Mouse (Mus musculus): ENCODE measurements at regions not wholly inside any gene's neighbourhood (a gene's known extent, or its start where the extent isn't known, plus 50 kb on each side); places are given as distances from the start of the nearest gene placed in this dataset.

DNA sequence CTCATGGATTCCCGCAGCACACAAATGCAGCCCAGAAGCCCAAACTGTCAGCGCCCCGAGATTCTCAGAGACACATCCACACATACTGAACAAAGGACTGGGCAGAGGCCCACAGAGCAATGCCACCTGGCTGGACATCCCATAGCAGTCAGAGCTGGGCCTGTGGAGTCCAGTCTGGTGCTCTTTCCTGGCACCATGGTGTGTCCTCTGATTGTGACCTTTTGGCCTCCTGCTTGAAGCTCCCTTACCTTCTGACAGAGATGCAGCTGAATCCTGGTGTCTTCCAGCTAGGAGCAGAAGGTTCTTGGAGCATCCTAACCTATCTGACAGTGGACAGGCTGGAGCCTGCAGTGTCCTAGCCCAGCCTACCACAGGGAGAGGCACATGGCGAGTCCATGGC, 87.5 kb upstream of the Wnt4 start:
- no peak overlapping the region for H3K9ac ChIP-seq (ENCODE audit: insufficient read depth, low read depth)
- H3K36me3 ChIP-seq (replicated peaks in 1 of 2; ENCODE audit: control insufficient read depth in 1 of 2, insufficient read depth in 1 of 2, low read length in 1 of 2): no peaks in the 10 kb centered on the region
- H3K4me3 ChIP-seq (replicated peaks in 1 of 3; ENCODE audit: low read depth in 2 of 3, low read length in 2 of 3, poor library complexity in 1 of 3): no peak overlapping the region
- dilution Hi-C loops (cut with MboI; ENCODE audit: extremely low pct_ligation_motif_present, extremely low pct_unique_long_range_greater_than_20kb, low sequenced_read_pairs): no loop called here
- no peaks in the 10 kb centered on the region for H3K4me1 ChIP-seq (ENCODE audit: control insufficient read depth in 1 of 2, insufficient read depth in 2 of 2)
- TF ChIP-seq USF1 (IDR thresholded peaks at IDR 0.05; ENCODE audit: low read depth, low read length) (no peak), JUN (IDR thresholded peaks at IDR 0.05; ENCODE audit: insufficient read depth, low read depth, low read length) (no peak), KAT2A (IDR thresholded peaks at IDR 0.05; ENCODE audit: insufficient replicate concordance, low read length) (no peak), ZMIZ1 (IDR thresholded peaks at IDR 0.05; ENCODE audit: low read depth, low read length) (no peak), MAFK (IDR thresholded peaks at IDR 0.05; ENCODE audit: insufficient replicate concordance, low read length) (no peak), NELFE (IDR thresholded peaks at IDR 0.05; ENCODE audit: low read depth, low read length) (no peak), RAD21 (IDR thresholded peaks at IDR 0.05; ENCODE audit: low read depth, low read length) (no peak), NRF1 (IDR thresholded peaks at IDR 0.05; ENCODE audit: low read depth, low read length) (no peak), POLR2AphosphoS2 (IDR thresholded peaks at IDR 0.05; ENCODE audit: low read depth, low read length) (no peak), ELF1 (IDR thresholded peaks at IDR 0.05; ENCODE audit: low read depth, low read length) (no peak), GABPA (IDR thresholded peaks at IDR 0.05; ENCODE audit: insufficient replicate concordance, low read depth, low read length) (no peak), SMC3 (IDR thresholded peaks at IDR 0.05; ENCODE audit: low read depth, low read length) (no peak), HCFC1 (IDR thresholded peaks at IDR 0.05; ENCODE audit: low read depth, low read length) (no peak), POLR2A (IDR thresholded peaks at IDR 0.05; ENCODE audit: low read depth, low read length) (no peak), UBTF (IDR thresholded peaks at IDR 0.05; ENCODE audit: low read depth, low read length) (no peak), RCOR1 (conservative IDR thresholded peaks at IDR 0.05; ENCODE audit: low read depth, low read length) (no peak), PAX5 (IDR thresholded peaks at IDR 0.05; ENCODE audit: low read length) (no peak), ZC3H11A (IDR thresholded peaks at IDR 0.05; ENCODE audit: low read depth, low read length) (no peak)
- in situ Hi-C loops (cut with MboI; ENCODE audit: low pct_ligation_motif_present, low pct_unique_long_range_greater_than_20kb, low sequenced_read_pairs): no loop called here
- no peak overlapping the region for H3K4me2 ChIP-seq (ENCODE audit: insufficient read depth, low read depth, poor library complexity, severe bottlenecking)
- H3K27me3 ChIP-seq (replicated peaks): peaks cover 76% of the 10 kb centered on the region
- no peaks in the 10 kb centered on the region for H3K9me3 ChIP-seq (replicated peaks; ENCODE audit: low read length)
- no peaks in the 10 kb centered on the region for H3K79me2 ChIP-seq (replicated peaks; ENCODE audit: control insufficient read depth, extremely low read depth, insufficient read depth, poor library complexity, severe bottlenecking)
- DNase-seq (ENCODE audit: extremely low read depth): no peak
- no peak overlapping the region for H3K27ac ChIP-seq (ENCODE audit: insufficient read depth, low read depth)

DNA sequence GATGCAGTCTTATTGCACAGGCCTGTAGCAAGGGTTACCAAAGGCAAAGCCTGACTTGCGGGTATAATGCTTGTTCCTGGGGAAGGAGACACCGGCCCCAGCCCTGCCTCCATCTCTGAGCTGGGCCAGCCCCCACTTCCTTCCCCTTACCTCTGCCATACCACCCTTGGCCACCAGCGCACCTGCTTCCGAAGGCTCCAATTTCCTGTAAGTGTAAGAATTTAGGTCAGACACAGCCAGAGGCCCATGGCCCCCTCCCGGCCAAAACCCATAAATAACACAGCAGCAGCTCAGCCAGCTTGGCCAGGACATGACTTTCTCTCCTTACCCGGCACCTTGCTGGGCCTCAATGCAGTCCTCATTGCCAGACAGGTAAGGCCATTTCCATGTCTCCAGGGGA, 88.2 kb upstream of the Wnt4 start:
- Histone ChIP-seq H3K27me3 (replicated peaks) (peaks cover 75% of the 10 kb centered on the region), H3K9ac (ENCODE audit: insufficient read depth, low read depth) (no peak overlapping the region), H3K79me2 (replicated peaks; ENCODE audit: control insufficient read depth, extremely low read depth, insufficient read depth, poor library complexity, severe bottlenecking) (no peaks in the 10 kb centered on the region), H3K4me1 (ENCODE audit: control insufficient read depth in 1 of 2, insufficient read depth in 2 of 2) (no peaks in the 10 kb centered on the region), H3K4me3 (replicated peaks in 1 of 3; ENCODE audit: low read depth in 2 of 3, low read length in 2 of 3, poor library complexity in 1 of 3) (no peak overlapping the region), H3K36me3 (replicated peaks in 1 of 2; ENCODE audit: control insufficient read depth in 1 of 2, insufficient read depth in 1 of 2, low read length in 1 of 2) (no peaks in the 10 kb centered on the region), H3K4me2 (ENCODE audit: insufficient read depth, low read depth, poor library complexity, severe bottlenecking) (no peak overlapping the region), H3K27ac (ENCODE audit: insufficient read depth, low read depth) (no peak overlapping the region), H3K9me3 (replicated peaks; ENCODE audit: low read length) (no peaks in the 10 kb centered on the region)
- DNase-seq (ENCODE audit: extremely low read depth): no peak
- dilution Hi-C loops (cut with MboI; ENCODE audit: extremely low pct_ligation_motif_present, extremely low pct_unique_long_range_greater_than_20kb, low sequenced_read_pairs) (no loop called here), in situ Hi-C loops (cut with MboI; ENCODE audit: low pct_ligation_motif_present, low pct_unique_long_range_greater_than_20kb, low sequenced_read_pairs) (no loop called here)
- no peak for TF ChIP-seq USF1 (IDR thresholded peaks at IDR 0.05; ENCODE audit: low read depth, low read length)
- TF ChIP-seq PAX5 (IDR thresholded peaks at IDR 0.05; ENCODE audit: low read length): no peak
- no peak for TF ChIP-seq MAX (IDR thresholded peaks at IDR 0.05; ENCODE audit: low read length)
- no peak for TF ChIP-seq MEF2A (IDR thresholded peaks at IDR 0.05; ENCODE audit: borderline replicate concordance, low read depth, low read length)
- no peak for TF ChIP-seq ZKSCAN1 (IDR thresholded peaks at IDR 0.05; ENCODE audit: borderline replicate concordance, low read depth, low read length)
- no peak for TF ChIP-seq ZC3H11A (IDR thresholded peaks at IDR 0.05; ENCODE audit: low read depth, low read length)
- TF ChIP-seq E2F4 (IDR thresholded peaks at IDR 0.05; ENCODE audit: insufficient replicate concordance, low read depth, low read length): no peak
- no peak for TF ChIP-seq ETS1 (conservative IDR thresholded peaks at IDR 0.05; ENCODE audit: low read depth, low read length)
- no peak for TF ChIP-seq MAZ (IDR thresholded peaks at IDR 0.05; ENCODE audit: low read depth, low read length)
- no peak for TF ChIP-seq MXI1 (IDR thresholded peaks at IDR 0.05; ENCODE audit: low read depth, low read length)
- TF ChIP-seq CTCF (conservative IDR thresholded peaks at IDR 0.05 in 1 of 2, IDR thresholded peaks at IDR 0.05 in 1 of 2; ENCODE audit: low read depth in 2 of 2, low read length in 2 of 2): no peak
- TF ChIP-seq JUND (conservative IDR thresholded peaks at IDR 0.05; ENCODE audit: low read depth, low read length): no peak
- TF ChIP-seq SMC3 (IDR thresholded peaks at IDR 0.05; ENCODE audit: low read depth, low read length): no peak
- no peak for TF ChIP-seq TCF12 (IDR thresholded peaks at IDR 0.05; ENCODE audit: low read depth, low read length)
- no peak for TF ChIP-seq TBP (conservative IDR thresholded peaks at IDR 0.05; ENCODE audit: low read depth, low read length)

Data from CH12.LX (cell line).